Mouse (Mus musculus): ENCODE results near the gene Arhgap22. TPM values are rescaled to one million over a fixed set of nuclear protein-coding genes. Genes with fewer than 3 reads are reported as not detected.

Gene Arhgap22
- total and polyA plus RNA-seq, 3 experiments, result 0.11 TPM; not detected in 2

DNA sequence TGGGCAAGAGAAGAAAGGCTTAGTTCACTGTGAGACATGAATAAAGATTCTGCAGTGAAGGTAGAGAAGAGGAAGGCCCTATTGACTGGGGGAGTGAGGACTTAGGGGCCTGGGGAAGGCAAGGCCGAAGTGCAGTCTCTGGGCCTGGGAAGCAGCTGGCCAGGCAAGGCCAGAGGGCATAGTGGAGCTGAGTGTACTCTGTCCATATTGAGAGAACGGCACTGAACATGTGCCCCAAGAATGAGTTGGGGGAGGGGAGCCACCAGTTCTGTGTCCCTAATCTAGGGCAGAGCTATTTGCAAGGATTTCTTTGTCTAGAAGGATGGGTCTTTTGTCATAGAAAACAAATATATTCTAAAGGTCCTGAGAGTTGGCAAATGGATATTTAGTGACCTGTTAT, 86.8 kb downstream of the Arhgap22 start (continued):
- TF ChIP-seq ELF1 (IDR thresholded peaks at IDR 0.05; ENCODE audit: low read depth, low read length), result no peak
- no peak for TF ChIP-seq ZKSCAN1 (IDR thresholded peaks at IDR 0.05; ENCODE audit: low read depth, low read length)

DNA sequence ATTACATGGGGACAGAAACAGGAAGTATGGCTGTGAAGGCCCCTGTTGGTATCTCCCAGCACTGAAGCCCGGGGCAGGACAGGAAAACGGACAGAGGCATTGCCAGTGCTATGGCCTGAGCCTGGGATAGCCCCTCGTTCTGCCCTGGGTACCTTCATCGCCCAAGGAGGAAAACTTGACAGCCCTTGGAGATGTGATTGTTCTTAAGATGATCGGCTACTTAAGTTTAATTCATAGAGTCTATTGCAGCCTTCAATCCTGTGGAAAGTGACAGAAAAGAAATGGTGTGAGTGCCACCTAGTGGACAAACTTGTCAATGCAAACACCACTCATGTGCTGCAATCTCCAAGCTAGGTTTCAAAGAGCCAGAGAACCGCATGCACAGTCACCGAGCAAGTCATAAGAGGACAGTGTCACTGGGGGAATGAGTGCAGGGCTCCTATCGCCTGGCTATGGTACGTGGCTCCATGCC, 89.6 kb downstream of the Arhgap22 start:
- H3K27ac ChIP-seq (ENCODE audit: control insufficient read depth, low read depth, low read length), result no peak overlapping the region
- H3K27me3 ChIP-seq (ENCODE audit: control insufficient read depth in 1 of 2, insufficient read depth in 2 of 2, low read length in 2 of 2), result no peaks in the 10 kb centered on the region; a peak in 1 of 4 replicates
- H3K79me2 ChIP-seq (ENCODE audit: control insufficient read depth, insufficient read depth, low read length, poor library complexity), result no peaks in the 10 kb centered on the region
- H3K4me3 ChIP-seq (ENCODE audit: control insufficient read depth in 1 of 2, insufficient read depth in 1 of 2, low read depth in 2 of 2, low read length in 2 of 2), result peak overlapping the region in 1 of 2 experiments; percentile 52; a peak in 2 of 4 replicates
- H3K36me3 ChIP-seq (ENCODE audit: control insufficient read depth in 1 of 2, insufficient read depth in 2 of 2, low read length in 2 of 2), result no peaks in the 10 kb centered on the region
- H3K9me3 ChIP-seq (replicated peaks; ENCODE audit: insufficient read depth, low read length), result no peaks in the 10 kb centered on the region
- peak; percentile 92 for DNase-seq (ENCODE audit: low read depth, low spot score)
- TF ChIP-seq ELF1 (IDR thresholded peaks at IDR 0.05; ENCODE audit: low read depth, low read length) (0 out of 2 replicates have a peak, but pooled peaks have one; percentile 32), RAD21 (IDR thresholded peaks at IDR 0.05; ENCODE audit: low read depth, low read length) (peak; percentile 92), ZC3H11A (IDR thresholded peaks at IDR 0.05; ENCODE audit: low read depth, low read length) (peak; percentile 56; the same call in 1 of the 2 replicates), MEF2A (IDR thresholded peaks at IDR 0.05; ENCODE audit: extremely low read depth, insufficient replicate concordance, low read depth, low read length, poor library complexity, severe bottlenecking) (no peak), RCOR1 (IDR thresholded peaks at IDR 0.05; ENCODE audit: low read depth, low read length) (no peak), UBTF (IDR thresholded peaks at IDR 0.05; ENCODE audit: borderline replicate concordance, insufficient read depth, low read depth, low read length) (no peak), MYC (IDR thresholded peaks at IDR 0.05; ENCODE audit: low read depth, low read length) (peak; percentile 59; the same call in 1 of the 2 replicates), SMC3 (IDR thresholded peaks at IDR 0.05; ENCODE audit: low read depth, low read length) (peak; percentile 83), CTCF (IDR thresholded peaks at IDR 0.05 in 2 of 3, conservative IDR thresholded peaks at IDR 0.05 in 1 of 3; ENCODE audit: control insufficient read depth in 1 of 3, insufficient read depth in 1 of 3, low read depth in 2 of 3, low read length in 3 of 3, poor library complexity in 1 of 3, severe bottlenecking in 1 of 3) (peak; percentile 63 to 95 (median 82)), NELFE (IDR thresholded peaks at IDR 0.05; ENCODE audit: low read depth, low read length) (no peak), NRF1 (IDR thresholded peaks at IDR 0.05; ENCODE audit: insufficient read depth, low read depth, low read length, poor library complexity, severe bottlenecking) (no peak), TBP (IDR thresholded peaks at IDR 0.05; ENCODE audit: low read depth, low read length) (peak; percentile 40; the same call in 1 of the 2 replicates)
- no peaks in the 10 kb centered on the region for H3K4me1 ChIP-seq (ENCODE audit: control insufficient read depth in 1 of 2, insufficient read depth in 2 of 2, low read length in 2 of 2)
- peak overlapping the region; percentile 63 for H3K9ac ChIP-seq (ENCODE audit: control insufficient read depth, low read depth, low read length, poor library complexity, severe bottlenecking)

DNA sequence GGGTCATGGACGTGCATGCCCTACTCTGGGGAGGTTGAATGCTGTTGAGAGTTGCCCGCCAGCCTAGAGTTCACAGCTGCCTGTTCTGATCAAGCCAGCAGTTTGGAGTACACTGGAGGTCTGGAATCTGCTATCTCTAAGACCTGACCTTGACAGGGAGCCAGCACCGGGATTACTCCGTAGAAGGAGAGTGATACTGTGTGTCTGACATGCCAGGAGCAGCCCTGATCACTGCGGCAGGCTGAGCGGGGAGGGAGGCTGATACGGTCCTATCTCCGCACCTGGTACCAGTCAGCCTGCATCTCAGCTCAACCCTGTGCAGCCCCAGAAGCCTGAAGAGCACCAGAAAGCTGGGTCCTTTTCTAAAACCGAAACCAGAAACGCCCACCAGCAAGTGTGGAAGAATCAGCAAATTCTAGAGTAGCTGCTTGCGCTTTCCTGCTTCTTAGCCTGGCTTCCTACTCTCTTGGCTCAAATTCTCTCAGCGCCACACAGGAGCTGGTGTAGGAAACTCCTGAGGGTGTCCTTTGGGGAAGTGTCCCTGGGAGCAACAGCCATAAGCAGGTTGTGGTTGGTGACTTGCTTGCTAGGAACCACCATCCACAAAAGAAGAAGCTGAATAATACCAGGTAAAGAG, 91.9 kb downstream of the Arhgap22 start:
- Histone ChIP-seq H3K9ac (ENCODE audit: control insufficient read depth, low read depth, low read length, poor library complexity, severe bottlenecking) (no peak overlapping the region), H3K4me3 (ENCODE audit: control insufficient read depth in 1 of 2, insufficient read depth in 1 of 2, low read depth in 2 of 2, low read length in 2 of 2) (no peak overlapping the region), H3K27me3 (ENCODE audit: control insufficient read depth in 1 of 2, insufficient read depth in 2 of 2, low read length in 2 of 2) (no peaks in the 10 kb centered on the region; a peak in 2 of 4 replicates), H3K27ac (ENCODE audit: control insufficient read depth, low read depth, low read length) (no peak overlapping the region), H3K4me1 (ENCODE audit: control insufficient read depth in 1 of 2, insufficient read depth in 2 of 2, low read length in 2 of 2) (no peaks in the 10 kb centered on the region), H3K9me3 (replicated peaks; ENCODE audit: insufficient read depth, low read length) (no peaks in the 10 kb centered on the region), H3K79me2 (ENCODE audit: control insufficient read depth, insufficient read depth, low read length, poor library complexity) (no peaks in the 10 kb centered on the region), H3K36me3 (ENCODE audit: control insufficient read depth in 1 of 2, insufficient read depth in 2 of 2, low read length in 2 of 2) (no peaks in the 10 kb centered on the region)
- no peak for DNase-seq (ENCODE audit: low read depth, low spot score)
- TF ChIP-seq NELFE (IDR thresholded peaks at IDR 0.05; ENCODE audit: low read depth, low read length) (no peak), TCF12 (IDR thresholded peaks at IDR 0.05; ENCODE audit: low read depth, low read length) (no peak), TBP (IDR thresholded peaks at IDR 0.05; ENCODE audit: low read depth, low read length) (no peak), MAX (IDR thresholded peaks at IDR 0.05; ENCODE audit: low read length) (no peak), ELF1 (IDR thresholded peaks at IDR 0.05; ENCODE audit: low read depth, low read length) (no peak), ETS1 (IDR thresholded peaks at IDR 0.05; ENCODE audit: low read depth, low read length) (no peak), ZMIZ1 (IDR thresholded peaks at IDR 0.05; ENCODE audit: low read depth, low read length) (no peak), CTCF (IDR thresholded peaks at IDR 0.05 in 2 of 3, conservative IDR thresholded peaks at IDR 0.05 in 1 of 3; ENCODE audit: control insufficient read depth in 1 of 3, insufficient read depth in 1 of 3, low read depth in 2 of 3, low read length in 3 of 3, poor library complexity in 1 of 3, severe bottlenecking in 1 of 3) (no peak), POLR2A (IDR thresholded peaks at IDR 0.05; ENCODE audit: control insufficient read depth in 1 of 2, insufficient read depth in 1 of 2, low read depth in 1 of 2, low read length in 2 of 2, poor library complexity in 1 of 2) (no peak), CHD1 (IDR thresholded peaks at IDR 0.05; ENCODE audit: low read depth, low read length) (no peak), SIN3A (IDR thresholded peaks at IDR 0.05; ENCODE audit: low read length) (no peak), MYB (IDR thresholded peaks at IDR 0.05; ENCODE audit: low read depth, low read length) (no peak), RAD21 (IDR thresholded peaks at IDR 0.05; ENCODE audit: low read depth, low read length) (no peak), MEF2A (IDR thresholded peaks at IDR 0.05; ENCODE audit: extremely low read depth, insufficient replicate concordance, low read depth, low read length, poor library complexity, severe bottlenecking) (no peak), POLR2AphosphoS2 (IDR thresholded peaks at IDR 0.05; ENCODE audit: low read length) (no peak), BHLHE40 (IDR thresholded peaks at IDR 0.05; ENCODE audit: borderline replicate concordance, low read depth, low read length) (no peak), MXI1 (IDR thresholded peaks at IDR 0.05; ENCODE audit: low read depth, low read length) (no peak), RCOR1 (IDR thresholded peaks at IDR 0.05; ENCODE audit: low read depth, low read length) (no peak)

All from MEL (cell line).